Mouse (Mus musculus) brain, embryonic 14.5 days (tissue): ENCODE results near the gene Lrrc45.

Experiments
- CTCF ChIP-seq: fragments of 200-500 bp; IDR thresholded peaks from 2 replicates; pipeline ENCODE4 v1.5.1; 2012; ENCODE audit warnings: inconsistent platforms, mild to moderate bottlenecking, moderate library complexity, borderline replicate concordance; ENCODE audit not compliant: insufficient read depth, insufficient read length; ENCODE audit errors: extremely low read depth
- POLR2A ChIP-seq: fragments of 200-500 bp; IDR thresholded peaks from 2 replicates; pipeline ENCODE4 v1.6.1; 2012; ENCODE audit warnings: mild to moderate bottlenecking, inconsistent platforms, borderline replicate concordance; ENCODE audit not compliant: poor library complexity, insufficient read depth, insufficient read length, severe bottlenecking; ENCODE audit errors: extremely low read depth

DNA sequence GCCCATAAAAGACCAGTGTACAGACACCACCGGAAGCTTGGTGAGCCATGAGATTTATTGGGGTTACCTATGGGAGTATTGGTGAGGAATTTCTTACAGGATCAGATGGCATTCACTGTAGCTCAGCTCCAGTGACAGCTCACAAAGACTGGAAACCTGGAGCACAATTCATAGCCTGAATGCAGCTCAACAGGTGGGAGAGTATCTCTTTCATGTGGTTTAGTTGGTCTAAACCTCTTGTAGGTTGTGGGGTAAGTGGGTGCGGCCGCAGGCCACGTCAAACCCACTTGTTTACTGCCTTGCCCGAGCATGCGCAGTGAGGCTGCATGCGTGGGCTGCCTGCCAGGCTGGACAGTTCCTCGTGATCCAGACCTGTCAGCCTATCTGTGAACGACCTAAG lies 46.5 kb downstream of the Lrrc45 start:
- TF ChIP-seq CTCF (no peak), POLR2A (no peak)
